Mouse (Mus musculus) frontal cortex, postnatal 25 days (tissue): ENCODE results near the gene Scarf1.

Experiments used
- DNase-seq, 2 experiments: peaks; one replicate each; pipeline ENCODE4 v3.0.0; 2022; ENCODE audit warnings: low spot score in 2 of 2

Scarf1 gene

GRCm38 (mm10) chr11:75513336-75513735, at the start of gene Scarf1:
Gene Scarf1 (plus strand): TSS chr11:75513540.
- DNase-seq = no peak

GRCm38 (mm10) chr11:75463624-75464023, 49.7 kb upstream of the Scarf1 start:
- no peak for DNase-seq

- no peak for DNase-seq
Measured at GRCm38 (mm10) chr11:75464417-75464816, 48.9 kb upstream of the Scarf1 start.

- DNase-seq = no peak
Measured at GRCm38 (mm10) chr11:75465051-75465450, 48.3 kb upstream of the Scarf1 start.

- DNase-seq = no peak
Measured at GRCm38 (mm10) chr11:75466731-75467505, 46.4 kb upstream of the Scarf1 start.

- DNase-seq = no peak
Measured at GRCm38 (mm10) chr11:75467512-75468215, 45.7 kb upstream of the Scarf1 start.

GRCm38 (mm10) chr11:75468410-75468809, 44.9 kb upstream of the Scarf1 start:
- DNase-seq = no peak

GRCm38 (mm10) chr11:75469261-75469660, 44.1 kb upstream of the Scarf1 start:
- DNase-seq = no peak

GRCm38 (mm10) chr11:75470675-75471074, 42.7 kb upstream of the Scarf1 start:
- no peak for DNase-seq

- no peak for DNase-seq
Measured at GRCm38 (mm10) chr11:75472469-75473081, 40.8 kb upstream of the Scarf1 start.

GRCm38 (mm10) chr11:75473376-75473775, 40.0 kb upstream of the Scarf1 start:
- no peak for DNase-seq

- no peak for DNase-seq
Measured at GRCm38 (mm10) chr11:75486192-75486591, 27.1 kb upstream of the Scarf1 start.

- peak; percentile 97 to 98 for DNase-seq
Measured at GRCm38 (mm10) chr11:75486601-75487285, 26.6 kb upstream of the Scarf1 start, which contains the start of gene Prpf8. Gene Prpf8 (plus strand): TSS chr11:75486816.

- no peak for DNase-seq
Measured at GRCm38 (mm10) chr11:75487496-75487895, 25.8 kb upstream of the Scarf1 start.

GRCm38 (mm10) chr11:75494296-75495049, 18.9 kb upstream of the Scarf1 start:
- no peak for DNase-seq

GRCm38 (mm10) chr11:75498126-75498525, 15.2 kb upstream of the Scarf1 start:
- no peak for DNase-seq

- no peak for DNase-seq
Measured at GRCm38 (mm10) chr11:75508162-75508561, 5.2 kb upstream of the Scarf1 start.

GRCm38 (mm10) chr11:75508904-75509303, 4.4 kb upstream of the Scarf1 start:
- DNase-seq = no peak

- DNase-seq = peak; percentile 39
Measured at GRCm38 (mm10) chr11:75509741-75510626, 3.4 kb upstream of the Scarf1 start, which contains the start of gene Rilp. Gene Rilp (plus strand): TSS chr11:75510094.

GRCm38 (mm10) chr11:75510627-75510993, 2.7 kb upstream of the Scarf1 start:
- peak; percentile 69 to 74 for DNase-seq
